Mouse (Mus musculus) MEL (cell line): ENCODE data around the gene Nedd1. TPM values are rescaled to one million over a fixed set of nuclear protein-coding genes. Genes with fewer than 3 reads are reported as not detected.

Experiments
- DNase-seq: peaks from one replicate; pipeline ENCODE4 v3.0.0; 2011; ENCODE audit warnings: low read depth, low spot score
- H3K27ac ChIP-seq: 2 replicates; pipeline ENCODE4 v1.5.1; 2012; ENCODE audit warnings: low read depth, mild to moderate bottlenecking, control low read depth, low read length, moderate library complexity; ENCODE audit not compliant: control insufficient read depth
- H3K27me3 ChIP-seq, 2 experiments: fragments of 150-350 bp in 1 of 2; sonication (generic) in 1 of 2; 2 replicates each; pipeline ENCODE4 v1.6.1; 2012; ENCODE audit warnings: low read length in 2 of 2, mild to moderate bottlenecking in 2 of 2, improper control_type of control experiment in 1 of 2, moderate library complexity in 1 of 2; ENCODE audit not compliant: insufficient read depth in 2 of 2, control insufficient read depth in 1 of 2
- H3K36me3 ChIP-seq, 2 experiments: 2 replicates each; pipeline ENCODE4 v1.6.1; 2012 to 2014; ENCODE audit warnings: low read length in 2 of 2, improper control_type of control experiment in 1 of 2, inconsistent platforms in 1 of 2, mild to moderate bottlenecking in 1 of 2; ENCODE audit not compliant: insufficient read depth in 2 of 2, control insufficient read depth in 1 of 2
- H3K4me1 ChIP-seq, 2 experiments: fragments of 150-350 bp in 1 of 2; sonication (generic) in 1 of 2; 2 replicates each; pipeline ENCODE4 v1.6.1; 2012; ENCODE audit warnings: low read length in 2 of 2, improper control_type of control experiment in 1 of 2, mild to moderate bottlenecking in 1 of 2; ENCODE audit not compliant: insufficient read depth in 2 of 2, control insufficient read depth in 1 of 2
- H3K4me3 ChIP-seq, 2 experiments: fragments of 150-350 bp in 1 of 2; sonication (generic) in 1 of 2; 2 replicates each; pipeline ENCODE4 v1.5.1; 2012; ENCODE audit warnings: low read depth in 2 of 2, low read length in 2 of 2, mild to moderate bottlenecking in 2 of 2, moderate library complexity in 2 of 2, control low read depth in 1 of 2, improper control_type of control experiment in 1 of 2; ENCODE audit not compliant: control insufficient read depth in 1 of 2, insufficient read depth in 1 of 2
- H3K79me2 ChIP-seq: 2 replicates; pipeline ENCODE4 v1.6.1; 2012; ENCODE audit warnings: mild to moderate bottlenecking, low read length, moderate library complexity; ENCODE audit not compliant: control insufficient read depth, poor library complexity, insufficient read depth
- H3K9ac ChIP-seq: 2 replicates; pipeline ENCODE4 v1.6.1; 2012; ENCODE audit warnings: low read depth, mild to moderate bottlenecking, control low read depth, low read length, moderate library complexity; ENCODE audit not compliant: control insufficient read depth, poor library complexity, severe bottlenecking
- H3K9me3 ChIP-seq: fragments of 150-350 bp; sonication (generic); replicated peaks from 2 replicates; pipeline ENCODE4 v1.6.1; 2012; ENCODE audit warnings: mild to moderate bottlenecking, low read length, improper control_type of control experiment, moderate library complexity; ENCODE audit not compliant: insufficient read depth
- BHLHE40 ChIP-seq: IDR thresholded peaks from 2 replicates; pipeline ENCODE4 v1.6.1; 2012; ENCODE audit warnings: low read depth, mild to moderate bottlenecking, inconsistent platforms, low read length, improper control_type of control experiment, borderline replicate concordance
- CHD1 ChIP-seq: IDR thresholded peaks from 2 replicates; pipeline ENCODE4 v1.6.1; 2012; ENCODE audit warnings: low read depth, mild to moderate bottlenecking, inconsistent platforms, low read length, improper control_type of control experiment
- CHD2 ChIP-seq: IDR thresholded peaks from 2 replicates; pipeline ENCODE4 v1.6.1; 2011; ENCODE audit warnings: low read length, improper control_type of control experiment
- CTCF ChIP-seq, 3 experiments: IDR thresholded peaks in 2 of 3; conservative IDR thresholded peaks in 1 of 3; 2 replicates each; pipeline ENCODE4 v1.5.1; 2011 to 2012; ENCODE audit warnings: low read length in 3 of 3, low read depth in 2 of 3, mild to moderate bottlenecking in 2 of 3, improper control_type of control experiment in 1 of 3, inconsistent platforms in 1 of 3, mixed read lengths in 1 of 3, moderate library complexity in 1 of 3; ENCODE audit not compliant: control insufficient read depth in 1 of 3, insufficient read depth in 1 of 3, poor library complexity in 1 of 3, severe bottlenecking in 1 of 3
- E2F4 ChIP-seq: IDR thresholded peaks from 2 replicates; pipeline ENCODE4 v1.6.1; 2011; ENCODE audit warnings: low read depth, low read length, improper control_type of control experiment, borderline replicate concordance
- ELF1 ChIP-seq: IDR thresholded peaks from 2 replicates; pipeline ENCODE4 v1.6.1; 2014; ENCODE audit warnings: low read depth, mild to moderate bottlenecking, inconsistent platforms, low read length, improper control_type of control experiment, moderate library complexity
- EP300 ChIP-seq, 2 experiments: IDR thresholded peaks; 2 replicates each; pipeline ENCODE4 v1.6.1; 2011; ENCODE audit warnings: improper control_type of control experiment in 2 of 2, low read length in 2 of 2, low read depth in 1 of 2, mild to moderate bottlenecking in 1 of 2
- ETS1 ChIP-seq: IDR thresholded peaks from 2 replicates; pipeline ENCODE4 v1.6.1; 2012; ENCODE audit warnings: low read depth, mild to moderate bottlenecking, inconsistent platforms, low read length, improper control_type of control experiment, moderate library complexity
- GATA1 ChIP-seq: IDR thresholded peaks from 2 replicates; pipeline ENCODE4 v1.6.1; 2011; ENCODE audit warnings: low read depth, low read length, improper control_type of control experiment
- KAT2A ChIP-seq: conservative IDR thresholded peaks from 2 replicates; pipeline ENCODE4 v1.6.1; 2012; ENCODE audit warnings: low read depth, low read length, improper control_type of control experiment, inconsistent platforms
- MAFK ChIP-seq: IDR thresholded peaks from 2 replicates; pipeline ENCODE4 v1.6.1; 2011; ENCODE audit warnings: low read depth, mild to moderate bottlenecking, low read length, improper control_type of control experiment, borderline replicate concordance
- MAX ChIP-seq: IDR thresholded peaks from 2 replicates; pipeline ENCODE4 v1.6.1; 2011; ENCODE audit warnings: low read length, improper control_type of control experiment
- MAZ ChIP-seq: IDR thresholded peaks from 2 replicates; pipeline ENCODE4 v1.6.1; 2012; ENCODE audit warnings: low read depth, mild to moderate bottlenecking, inconsistent platforms, low read length, improper control_type of control experiment
- MXI1 ChIP-seq: IDR thresholded peaks from 2 replicates; pipeline ENCODE4 v1.6.1; 2011; ENCODE audit warnings: mild to moderate bottlenecking, low read depth, low read length, improper control_type of control experiment
- MYC ChIP-seq: IDR thresholded peaks from 2 replicates; pipeline ENCODE4 v1.6.1; 2011; ENCODE audit warnings: low read depth, mild to moderate bottlenecking, low read length, improper control_type of control experiment, moderate library complexity
- POLR2A ChIP-seq, 2 experiments: IDR thresholded peaks; 2 replicates each; pipeline ENCODE4 v1.6.1; 2011 to 2012; ENCODE audit warnings: low read length in 2 of 2, mild to moderate bottlenecking in 2 of 2, control low read depth in 1 of 2, improper control_type of control experiment in 1 of 2, low read depth in 1 of 2, moderate library complexity in 1 of 2; ENCODE audit not compliant: control insufficient read depth in 1 of 2, insufficient read depth in 1 of 2, poor library complexity in 1 of 2
- POLR2AphosphoS2 ChIP-seq: IDR thresholded peaks from 2 replicates; pipeline ENCODE4 v1.6.1; 2011; ENCODE audit warnings: low read length, improper control_type of control experiment
- RCOR1 ChIP-seq: IDR thresholded peaks from 2 replicates; pipeline ENCODE4 v1.6.1; 2012; ENCODE audit warnings: low read depth, mild to moderate bottlenecking, inconsistent platforms, low read length, improper control_type of control experiment
- SIN3A ChIP-seq: IDR thresholded peaks from 2 replicates; pipeline ENCODE4 v1.6.1; 2012; ENCODE audit warnings: low read length, improper control_type of control experiment, inconsistent platforms
- USF1 ChIP-seq: IDR thresholded peaks from 2 replicates; pipeline ENCODE4 v1.6.1; 2014; ENCODE audit warnings: low read depth, mild to moderate bottlenecking, inconsistent platforms, low read length, improper control_type of control experiment, moderate library complexity
- ZC3H11A ChIP-seq: IDR thresholded peaks from 2 replicates; pipeline ENCODE4 v1.6.1; 2012; ENCODE audit warnings: low read depth, mild to moderate bottlenecking, inconsistent platforms, low read length, improper control_type of control experiment
- ZMIZ1 ChIP-seq: IDR thresholded peaks from 2 replicates; pipeline ENCODE4 v1.6.1; 2012; ENCODE audit warnings: low read depth, mild to moderate bottlenecking, inconsistent platforms, low read length, improper control_type of control experiment, moderate library complexity
- polyA plus RNA-seq, 2 experiments: library from polyadenylated mRNA; stranded (reverse) in 1 of 2; unstranded in 1 of 2; fragments of >175 nt in 1 of 2; fragments of >200 nt in 1 of 2; gene quantifications; 2 replicates each; pipeline versions ENCODE4 v1.2.1 to v1.2.4; 2012; ENCODE audit warnings: low replicate concordance in 2 of 2, low read depth in 1 of 2; ENCODE audit not compliant: insufficient read length in 2 of 2, insufficient read depth in 1 of 2, missing spikeins in 1 of 2
- total RNA-seq: library from RNA; depleted of rRNA; stranded (reverse); fragments of 300-350 nt; gene quantifications from 2 replicates; pipeline ENCODE4 v1.2.3, GENCODE M21; 2012

Nedd1 gene
- total and polyA plus RNA-seq, 3 experiments: 15.5 to 22.1 TPM; not detected in 1

- TF ChIP-seq E2F4 (no peak), CTCF (IDR thresholded peaks at IDR 0.05 in 2 of 3, conservative IDR thresholded peaks at IDR 0.05 in 1 of 3; ENCODE audit: control insufficient read depth in 1 of 3, insufficient read depth in 1 of 3, low read depth in 2 of 3, low read length in 3 of 3, poor library complexity in 1 of 3, severe bottlenecking in 1 of 3) (no peak), BHLHE40 (peak; percentile 70; the same call in 1 of the 2 replicates), MAFK (peak; percentile 75), MAX (peak; percentile 47), USF1 (no peak), ZMIZ1 (no peak), MXI1 (peak; percentile 72), MYC (peak; percentile 79), MAZ (no peak), ELF1 (0 out of 2 replicates have a peak, but pooled peaks have one; percentile 4), ZC3H11A (no peak; the same call in 1 of the 2 replicates), CHD2 (peak; percentile 41; the same call in 1 of the 2 replicates), KAT2A (no peak; the same call in 1 of the 2 replicates), GATA1 (peak; percentile 95), POLR2A (IDR thresholded peaks at IDR 0.05; ENCODE audit: control insufficient read depth in 1 of 2, insufficient read depth in 1 of 2, low read depth in 1 of 2, low read length in 2 of 2, poor library complexity in 1 of 2) (no peak), CHD1 (no peak), ETS1 (peak; percentile 92), POLR2AphosphoS2 (no peak)
These were observed 50.3 kb downstream of the Nedd1 start (continued) for GRCm38 (mm10) chr10:92671906-92672305.

- peak; percentile 44 for DNase-seq
- H3K9ac ChIP-seq: no peak overlapping the region
- peaks cover 0 to 3% of the 10 kb centered on the region in 2 experiments; a peak in 1 of 4 replicates for H3K4me1 ChIP-seq
- no peak overlapping the region for H3K27ac ChIP-seq
- H3K36me3 ChIP-seq: no peaks in the 10 kb centered on the region; a peak in 1 of 4 replicates
- TF ChIP-seq POLR2A (IDR thresholded peaks at IDR 0.05; ENCODE audit: control insufficient read depth in 1 of 2, insufficient read depth in 1 of 2, low read depth in 1 of 2, low read length in 2 of 2, poor library complexity in 1 of 2): no peak
- no peak for TF ChIP-seq SIN3A
- peak in 1 of 2 experiments; percentile 31; a peak in 1 of 4 replicates for TF ChIP-seq EP300 (IDR thresholded peaks at IDR 0.05; ENCODE audit: low read depth in 1 of 2, low read length in 2 of 2)
- no peak for TF ChIP-seq CHD1
- peak; percentile 94 for TF ChIP-seq RCOR1
- H3K27me3 ChIP-seq: no peaks in the 10 kb centered on the region; a peak in 1 of 4 replicates
- no peaks in the 10 kb centered on the region for H3K9me3 ChIP-seq
- no peaks in the 10 kb centered on the region for H3K79me2 ChIP-seq
- H3K4me3 ChIP-seq: no peak overlapping the region
These were observed 56.9 kb downstream of the Nedd1 start for GRCm38 (mm10) chr10:92665287-92665686.
